Mouse (Mus musculus): ENCODE measurements at regions not wholly inside any gene's neighbourhood (a gene's known extent, or its start where the extent isn't known, plus 50 kb on each side); places are given as distances from the start of the nearest gene placed in this dataset.

GRCm38 (mm10) chr7:118042914-118043313, 73.1 kb downstream of the Rps15a start:
- DNase-seq, result peak; percentile 6 to 59

- DNase-seq, result no peak
Observed at GRCm38 (mm10) chr7:118039862-118040261, 76.1 kb downstream of the Rps15a start.

GRCm38 (mm10) chr7:118037062-118037461, 78.9 kb downstream of the Rps15a start:
- DNase-seq, result no peak

- DNase-seq, result no peak
Observed at GRCm38 (mm10) chr7:118026106-118026526, 89.9 kb downstream of the Rps15a start.

GRCm38 (mm10) chr7:118004620-118005019, 111.4 kb downstream of the Rps15a start:
- no peak for DNase-seq

- DNase-seq, result no peak
Observed at GRCm38 (mm10) chr7:118001881-118002280, 114.1 kb downstream of the Rps15a start.

- DNase-seq, result peak; percentile 36 to 45
Observed at GRCm38 (mm10) chr7:118001121-118001520, 114.9 kb downstream of the Rps15a start.

GRCm38 (mm10) chr7:117982177-117982576, 133.8 kb downstream of the Rps15a start:
- no peak for DNase-seq

- DNase-seq, result no peak
Observed at GRCm38 (mm10) chr7:117971176-117971575, 144.8 kb downstream of the Rps15a start.

GRCm38 (mm10) chr7:117943435-117943834, 172.6 kb downstream of the Rps15a start:
- DNase-seq, result no peak

- DNase-seq, result no peak
Observed at GRCm38 (mm10) chr7:117939618-117940017, 176.4 kb downstream of the Rps15a start.

GRCm38 (mm10) chr7:117934908-117935307, 181.1 kb downstream of the Rps15a start:
- no peak for DNase-seq

- no peak for DNase-seq
Observed at GRCm38 (mm10) chr7:117931234-117931895, 184.6 kb downstream of the Rps15a start.

GRCm38 (mm10) chr7:117930392-117930791, 185.6 kb downstream of the Rps15a start:
- no peak for DNase-seq

- no peak for DNase-seq
Observed at GRCm38 (mm10) chr7:117926396-117926795, 189.6 kb downstream of the Rps15a start.

GRCm38 (mm10) chr7:117922270-117922669, 193.7 kb downstream of the Rps15a start:
- no peak for DNase-seq

GRCm38 (mm10) chr7:117918206-117918995, 197.6 kb downstream of the Rps15a start:
- DNase-seq, result no peak

GRCm38 (mm10) chr7:117916915-117917314, 199.1 kb downstream of the Rps15a start:
- no peak for DNase-seq

GRCm38 (mm10) chr7:117912453-117912852, 203.5 kb downstream of the Rps15a start:
- no peak for DNase-seq

- no peak for DNase-seq
Observed at GRCm38 (mm10) chr7:117911062-117911461, 204.9 kb downstream of the Rps15a start.

GRCm38 (mm10) chr7:117896528-117896927, 219.5 kb downstream of the Rps15a start:
- peak in 1 of 2 experiments; percentile 8 for DNase-seq

GRCm38 (mm10) chr7:117887288-117887687, 228.7 kb downstream of the Rps15a start:
- no peak for DNase-seq

- peak; percentile 55 to 75 for DNase-seq
Observed at GRCm38 (mm10) chr7:117882803-117883202, 233.2 kb downstream of the Rps15a start.

GRCm38 (mm10) chr7:117878903-117879302, 237.1 kb downstream of the Rps15a start:
- no peak for DNase-seq

All from lung, postnatal 4 days (tissue).